Mouse (Mus musculus): ENCODE data around the gene Pde6b.

Pde6b gene

DNA sequence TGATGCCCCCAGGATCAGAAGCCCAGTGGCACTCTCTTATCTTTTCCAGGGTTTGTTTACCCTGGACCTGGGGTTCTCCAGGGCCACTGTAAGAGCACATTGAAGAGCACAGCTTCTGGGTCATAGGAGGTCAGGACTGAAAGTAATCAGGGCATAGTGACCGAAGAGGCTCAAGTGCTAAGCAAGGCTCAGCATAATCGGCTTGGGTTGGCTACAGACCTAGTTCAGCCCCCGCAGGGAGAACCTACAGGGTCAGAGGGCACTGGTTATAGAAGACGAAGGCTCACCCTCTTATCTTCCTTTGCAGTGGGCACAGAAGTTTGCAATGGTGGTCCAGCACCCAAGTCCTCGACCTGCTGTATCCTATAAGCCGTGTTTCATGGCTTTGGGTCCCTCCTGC is 43.0 kb downstream of the Pde6b start:
- no peaks in the 10 kb centered on the region for H3K27me3 ChIP-seq (ENCODE audit: control insufficient read depth, insufficient read depth, low read length, poor library complexity, severe bottlenecking)
- DNase-seq (ENCODE audit: low read depth, low spot score): no peak
- H3K36me3 ChIP-seq (ENCODE audit: control insufficient read depth, insufficient read depth, low read length, poor library complexity, severe bottlenecking): no peaks in the 10 kb centered on the region; the same call in 1 of the 2 replicates

GRCm38 (mm10) chr5:108433804-108434587 is 45.8 kb downstream of the Pde6b start, which contains the start of gene Atp5k:
Gene Atp5k (minus strand): TSS chr5:108434448.
- DNase-seq (ENCODE audit: low read depth, low spot score): peak; percentile 96
- no peaks in the 10 kb centered on the region for H3K27me3 ChIP-seq (ENCODE audit: control insufficient read depth, insufficient read depth, low read length, poor library complexity, severe bottlenecking)
- H3K36me3 ChIP-seq (ENCODE audit: control insufficient read depth, insufficient read depth, low read length, poor library complexity, severe bottlenecking): no peaks in the 10 kb centered on the region; the same call in 1 of the 2 replicates

- Histone ChIP-seq H3K27me3 (ENCODE audit: control insufficient read depth, insufficient read depth, low read length, poor library complexity, severe bottlenecking) (no peaks in the 10 kb centered on the region), H3K36me3 (ENCODE audit: control insufficient read depth, insufficient read depth, low read length, poor library complexity, severe bottlenecking) (no peaks in the 10 kb centered on the region)
- no peak for DNase-seq (ENCODE audit: low read depth, low spot score)
These were observed 47.9 kb downstream of the Pde6b start for GRCm38 (mm10) chr5:108436101-108436500.

DNA sequence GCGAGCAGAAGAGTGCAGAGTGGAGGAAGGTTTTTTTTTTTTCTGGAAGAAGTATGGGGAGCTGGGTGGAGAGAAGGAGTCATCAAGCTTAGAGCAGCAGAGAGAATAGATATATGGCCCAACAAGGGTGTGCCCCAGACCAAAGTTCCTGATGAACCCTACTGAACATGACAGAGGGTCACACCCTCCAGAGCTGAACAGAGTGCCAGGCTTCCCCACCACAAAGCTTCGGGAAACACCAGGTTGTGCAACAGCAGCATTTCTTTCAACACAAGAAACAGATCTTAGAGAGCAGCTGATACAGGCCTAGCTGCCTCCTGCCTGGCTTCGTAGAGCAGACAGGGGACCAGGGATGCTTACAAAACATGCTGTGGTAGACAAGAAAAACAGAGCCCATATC is 58.8 kb downstream of the Pde6b start:
- DNase-seq (ENCODE audit: low read depth, low spot score): no peak
- Histone ChIP-seq H3K36me3 (ENCODE audit: control insufficient read depth, insufficient read depth, low read length, poor library complexity, severe bottlenecking) (no peaks in the 10 kb centered on the region), H3K27me3 (ENCODE audit: control insufficient read depth, insufficient read depth, low read length, poor library complexity, severe bottlenecking) (no peaks in the 10 kb centered on the region)

DNA sequence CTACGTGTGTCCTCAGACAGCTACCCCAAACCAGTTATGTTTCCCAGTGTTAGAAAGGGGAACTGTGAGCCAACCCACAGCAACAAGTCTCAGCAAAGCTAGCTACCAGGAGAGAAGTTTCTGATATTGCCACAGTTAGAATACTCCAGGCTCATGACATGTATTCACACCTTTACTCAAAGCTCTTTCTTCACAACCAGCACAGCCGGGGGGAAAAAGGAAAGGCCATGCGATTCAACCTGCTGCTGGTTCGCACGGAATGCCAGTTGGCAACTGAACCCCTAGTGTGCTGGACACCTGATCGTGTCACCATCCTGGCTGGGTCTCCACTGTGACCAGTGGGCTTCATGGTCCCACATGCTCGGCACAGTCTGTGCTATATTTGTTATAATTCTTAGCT is 59.7 kb downstream of the Pde6b start:
- DNase-seq (ENCODE audit: low read depth, low spot score): no peak
- Histone ChIP-seq H3K36me3 (ENCODE audit: control insufficient read depth, insufficient read depth, low read length, poor library complexity, severe bottlenecking) (no peaks in the 10 kb centered on the region), H3K27me3 (ENCODE audit: control insufficient read depth, insufficient read depth, low read length, poor library complexity, severe bottlenecking) (no peaks in the 10 kb centered on the region)

GRCm38 (mm10) chr5:108448785-108449668 is 60.8 kb downstream of the Pde6b start, which contains the start of gene Mfsd7a:
Gene Mfsd7a (minus strand): TSS chr5:108448891.
- no peaks in the 10 kb centered on the region for H3K36me3 ChIP-seq (ENCODE audit: control insufficient read depth, insufficient read depth, low read length, poor library complexity, severe bottlenecking)
- no peaks in the 10 kb centered on the region for H3K27me3 ChIP-seq (ENCODE audit: control insufficient read depth, insufficient read depth, low read length, poor library complexity, severe bottlenecking)
- no peak for DNase-seq (ENCODE audit: low read depth, low spot score)

- Histone ChIP-seq H3K27me3 (ENCODE audit: control insufficient read depth, insufficient read depth, low read length, poor library complexity, severe bottlenecking) (no peaks in the 10 kb centered on the region), H3K36me3 (ENCODE audit: control insufficient read depth, insufficient read depth, low read length, poor library complexity, severe bottlenecking) (no peaks in the 10 kb centered on the region)
- DNase-seq (ENCODE audit: low read depth, low spot score): no peak
These were observed 62.8 kb downstream of the Pde6b start for GRCm38 (mm10) chr5:108450837-108451540.

GRCm38 (mm10) chr5:108451611-108452010 is 63.4 kb downstream of the Pde6b start:
- no peak for DNase-seq (ENCODE audit: low read depth, low spot score)
- H3K36me3 ChIP-seq (ENCODE audit: control insufficient read depth, insufficient read depth, low read length, poor library complexity, severe bottlenecking): no peaks in the 10 kb centered on the region
- H3K27me3 ChIP-seq (ENCODE audit: control insufficient read depth, insufficient read depth, low read length, poor library complexity, severe bottlenecking): no peaks in the 10 kb centered on the region

DNA sequence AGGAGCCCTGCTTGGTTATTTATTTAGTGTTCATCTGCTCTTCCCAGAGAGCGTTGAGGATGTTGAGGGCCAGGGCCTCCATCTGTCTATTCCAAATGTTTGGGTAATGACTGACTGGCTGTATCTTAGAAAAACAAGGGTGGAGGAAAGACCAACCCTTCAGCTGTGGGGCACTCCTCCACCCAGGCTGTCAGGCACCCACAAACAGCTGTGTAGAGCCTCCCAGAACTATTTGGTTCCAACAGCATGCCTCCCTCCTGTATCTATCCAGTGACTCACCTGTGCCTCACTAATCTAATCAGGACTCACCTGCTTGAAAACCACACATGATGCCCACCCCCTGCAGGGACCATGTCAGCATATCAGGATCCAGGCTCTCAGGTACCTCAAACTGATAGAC is 64.2 kb downstream of the Pde6b start:
- no peaks in the 10 kb centered on the region for H3K36me3 ChIP-seq (ENCODE audit: control insufficient read depth, insufficient read depth, low read length, poor library complexity, severe bottlenecking)
- H3K27me3 ChIP-seq (ENCODE audit: control insufficient read depth, insufficient read depth, low read length, poor library complexity, severe bottlenecking): no peaks in the 10 kb centered on the region
- DNase-seq (ENCODE audit: low read depth, low spot score): no peak

DNA sequence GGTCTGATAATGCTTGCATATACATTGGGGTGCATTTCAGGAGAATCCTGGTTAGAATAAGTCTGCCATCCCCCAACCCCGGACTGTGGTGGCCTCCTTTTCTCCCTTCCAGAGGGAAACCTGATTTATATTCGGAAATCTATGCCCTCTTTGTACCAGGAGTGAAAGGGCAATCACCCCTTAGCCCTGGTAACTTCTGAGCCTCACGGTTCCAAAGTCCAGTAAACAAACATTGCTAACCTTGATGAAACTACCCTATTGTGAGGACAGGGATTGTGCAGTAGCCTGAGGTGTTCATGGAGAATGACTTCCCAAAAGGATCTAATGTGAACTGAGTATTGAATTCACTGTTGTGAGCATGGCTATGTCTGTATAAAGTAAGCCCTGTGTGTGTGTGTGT is 65.9 kb downstream of the Pde6b start:
- no peaks in the 10 kb centered on the region for H3K36me3 ChIP-seq (ENCODE audit: control insufficient read depth, insufficient read depth, low read length, poor library complexity, severe bottlenecking)
- DNase-seq (ENCODE audit: low read depth, low spot score): no peak
- no peaks in the 10 kb centered on the region for H3K27me3 ChIP-seq (ENCODE audit: control insufficient read depth, insufficient read depth, low read length, poor library complexity, severe bottlenecking)

- no peaks in the 10 kb centered on the region for H3K36me3 ChIP-seq (ENCODE audit: control insufficient read depth, insufficient read depth, low read length, poor library complexity, severe bottlenecking)
- no peaks in the 10 kb centered on the region for H3K27me3 ChIP-seq (ENCODE audit: control insufficient read depth, insufficient read depth, low read length, poor library complexity, severe bottlenecking)
- DNase-seq (ENCODE audit: low read depth, low spot score): no peak
These were observed 70.5 kb downstream of the Pde6b start for GRCm38 (mm10) chr5:108458706-108459105.

DNA sequence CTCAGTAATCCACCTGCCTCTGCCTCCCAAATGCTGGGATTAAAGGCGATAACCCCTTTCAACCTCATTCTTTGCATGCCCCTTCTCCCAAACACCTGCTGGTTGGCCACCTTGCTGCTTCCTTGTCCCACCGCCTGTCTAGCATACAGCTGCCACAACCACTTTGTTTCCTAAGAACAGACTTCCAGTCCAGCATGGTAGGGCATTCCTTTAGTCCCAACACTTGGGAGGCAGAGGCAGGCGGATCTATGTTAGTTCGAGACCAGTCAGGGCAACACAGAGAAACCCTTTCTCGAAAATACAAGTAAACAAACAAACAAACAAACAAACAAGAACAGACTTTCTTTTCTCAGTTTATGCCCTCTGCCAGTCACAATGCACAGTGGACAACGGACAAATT is 72.3 kb downstream of the Pde6b start:
- no peak for DNase-seq (ENCODE audit: low read depth, low spot score)
- Histone ChIP-seq H3K27me3 (ENCODE audit: control insufficient read depth, insufficient read depth, low read length, poor library complexity, severe bottlenecking) (no peaks in the 10 kb centered on the region), H3K36me3 (ENCODE audit: control insufficient read depth, insufficient read depth, low read length, poor library complexity, severe bottlenecking) (no peaks in the 10 kb centered on the region)

DNA sequence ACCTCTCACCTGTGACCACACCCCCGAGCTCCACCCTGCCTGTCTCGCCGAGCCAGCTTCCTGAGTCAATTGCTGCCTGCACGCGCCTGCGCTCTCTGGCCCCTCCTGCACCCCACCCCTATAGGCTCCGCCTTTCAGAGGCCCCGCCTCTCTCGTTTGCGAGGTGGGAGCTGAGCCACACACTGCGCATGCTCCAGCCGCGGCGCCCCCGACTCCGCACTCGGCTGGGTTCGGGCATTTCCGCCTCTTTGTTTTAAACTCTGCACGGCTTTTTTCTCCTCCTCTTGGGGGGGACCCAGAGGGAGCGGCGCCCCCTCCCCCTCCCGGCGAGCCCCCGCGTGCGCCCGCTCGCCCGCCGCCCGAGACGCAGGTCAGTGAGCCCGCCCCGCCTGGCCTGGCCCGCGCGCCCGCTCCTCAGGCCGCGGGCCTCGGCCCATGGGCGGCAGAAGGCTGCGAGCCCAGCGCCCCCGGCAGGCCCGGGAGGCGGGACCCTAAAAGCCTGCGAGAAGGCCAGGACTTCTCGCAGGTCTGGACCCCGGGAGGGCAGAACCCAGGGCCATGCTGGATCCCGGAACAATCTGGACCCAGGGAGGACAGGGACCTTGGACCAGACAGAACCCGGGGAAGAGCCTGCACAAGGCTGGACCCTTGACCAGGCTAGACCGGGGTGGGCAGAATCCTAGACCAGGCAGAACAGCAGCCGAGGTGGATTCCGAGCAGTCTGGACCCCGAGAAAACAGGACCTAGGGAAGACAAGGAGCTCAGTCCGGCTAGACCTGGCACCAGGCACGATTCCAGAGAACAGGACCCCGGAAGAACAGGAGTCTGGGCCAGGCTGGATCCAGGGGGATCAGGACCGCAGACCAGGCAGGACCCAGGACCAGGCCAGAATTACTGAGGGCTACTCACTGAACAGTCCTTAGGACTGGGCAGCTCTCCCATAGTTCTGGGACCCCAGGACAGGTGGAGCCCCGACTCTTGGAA is 73.2 kb downstream of the Pde6b start, which contains the start of gene Pcgf3:
Gene Pcgf3, plus strand, starts transcription at position 151 of the 984 bp plus-strand sequence.
- DNase-seq (ENCODE audit: low read depth, low spot score): peak; percentile 98
- Histone ChIP-seq H3K27me3 (ENCODE audit: control insufficient read depth, insufficient read depth, low read length, poor library complexity, severe bottlenecking) (no peaks in the 10 kb centered on the region), H3K36me3 (ENCODE audit: control insufficient read depth, insufficient read depth, low read length, poor library complexity, severe bottlenecking) (no peaks in the 10 kb centered on the region)

DNA sequence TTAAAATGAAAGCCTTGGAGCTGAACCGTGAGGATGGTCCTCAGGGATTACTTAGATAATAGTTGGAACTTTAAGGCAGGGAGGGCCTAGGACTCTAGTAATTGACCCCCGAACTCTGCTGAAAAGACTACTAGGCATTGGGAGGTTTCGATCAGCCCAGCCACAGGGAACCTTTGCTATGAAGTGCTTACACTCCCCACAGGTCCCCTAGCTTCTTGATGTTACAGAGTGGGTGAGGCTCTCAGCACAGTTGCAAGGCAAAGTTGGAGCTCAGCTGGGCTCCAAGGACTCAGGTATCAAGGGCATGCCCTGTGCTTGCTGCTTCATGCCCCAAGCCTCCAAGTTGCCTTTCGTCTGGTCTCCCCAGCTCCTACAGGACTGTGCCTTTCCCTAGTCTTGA is 74.3 kb downstream of the Pde6b start:
- DNase-seq (ENCODE audit: low read depth, low spot score): no peak
- H3K27me3 ChIP-seq (ENCODE audit: control insufficient read depth, insufficient read depth, low read length, poor library complexity, severe bottlenecking): no peaks in the 10 kb centered on the region
- no peaks in the 10 kb centered on the region for H3K36me3 ChIP-seq (ENCODE audit: control insufficient read depth, insufficient read depth, low read length, poor library complexity, severe bottlenecking)

Data from splenic B cell, adult 2 months (primary cell).